Mouse (Mus musculus) T-helper 2 cell (primary cell): ENCODE results near the gene Cadm4.
"Not testable (repeated sequence)": the region's sequence is repeated elsewhere in the genome, so short reads cannot be mapped to it uniquely, and the experiment has no call there.

Experiments used
- in situ Hi-C: fragments of 300-600 bp; cut with MboI, MseI; formaldehyde crosslinking; loops from one replicate; pipeline ENCODE4 v1.15.1; 2025; ENCODE audit warnings: high pct_unique_total_duplicates

Cadm4 gene

DNA sequence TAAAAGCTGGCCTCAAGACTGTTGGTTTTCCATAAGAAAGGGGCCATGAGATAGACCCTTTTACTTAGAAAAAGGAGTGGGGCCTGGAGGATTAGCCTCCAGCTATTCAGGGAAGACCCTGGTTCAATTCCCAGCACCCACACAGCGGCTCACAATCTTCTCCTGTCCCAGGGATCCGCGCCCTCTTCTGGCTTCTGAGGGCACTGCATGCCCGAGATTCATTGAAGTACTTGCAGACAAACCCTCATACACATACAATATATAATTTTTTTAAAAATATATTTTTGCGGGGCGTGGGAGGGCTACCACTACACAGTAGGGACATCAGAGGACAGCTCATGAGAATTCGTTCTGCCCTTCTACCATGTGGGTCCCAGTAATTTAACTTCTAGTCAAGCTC, 19.1 kb downstream of the Cadm4 start:
- in situ Hi-C loops: no loop called here

DNA sequence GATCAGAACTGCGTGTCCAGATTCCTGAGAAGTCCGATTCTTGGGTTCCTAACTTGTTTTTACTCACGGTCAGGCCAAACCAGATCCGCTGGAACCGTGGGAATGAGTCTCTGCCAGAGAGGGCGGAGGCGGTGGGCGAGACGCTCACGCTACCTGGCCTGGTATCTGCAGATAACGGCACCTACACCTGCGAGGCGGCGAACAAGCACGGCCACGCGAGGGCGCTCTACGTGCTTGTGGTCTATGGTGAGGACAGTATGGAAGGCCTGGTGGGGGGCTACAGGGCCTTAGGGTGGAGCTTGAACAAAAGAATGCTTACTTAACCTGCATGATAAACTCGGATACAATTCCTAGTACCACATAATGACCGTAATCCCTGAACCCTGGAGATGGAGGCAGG, 19.7 kb downstream of the Cadm4 start:
- in situ Hi-C loops: no loop called here

DNA sequence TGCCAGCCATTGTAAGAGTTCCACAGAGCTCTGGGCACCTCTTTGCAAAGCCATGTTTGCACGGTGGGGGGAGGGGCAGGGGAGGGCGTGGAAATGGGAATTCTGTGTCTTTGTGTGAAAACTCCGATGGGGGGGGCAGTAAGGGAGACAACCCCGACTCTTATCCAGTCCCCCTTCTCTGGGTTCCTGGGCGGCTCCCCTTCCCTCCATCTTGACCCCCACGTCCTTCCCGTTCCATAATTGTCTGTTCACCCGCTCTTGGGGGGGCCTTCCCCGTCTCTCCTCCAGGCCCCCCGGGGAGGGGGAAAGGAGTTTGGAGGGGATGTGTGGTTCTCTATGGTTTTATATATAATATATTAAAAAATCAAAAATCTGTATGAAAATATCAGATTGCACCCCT, 22.2 kb downstream of the Cadm4 start:
- in situ Hi-C loops: no loop called here

- in situ Hi-C loops: no loop called here
Observed at GRCm38 (mm10) chr7:24504868-24505267, 23.0 kb downstream of the Cadm4 start.

- in situ Hi-C loops: no loop called here
Observed at GRCm38 (mm10) chr7:24505447-24506064, 23.7 kb downstream of the Cadm4 start.

DNA sequence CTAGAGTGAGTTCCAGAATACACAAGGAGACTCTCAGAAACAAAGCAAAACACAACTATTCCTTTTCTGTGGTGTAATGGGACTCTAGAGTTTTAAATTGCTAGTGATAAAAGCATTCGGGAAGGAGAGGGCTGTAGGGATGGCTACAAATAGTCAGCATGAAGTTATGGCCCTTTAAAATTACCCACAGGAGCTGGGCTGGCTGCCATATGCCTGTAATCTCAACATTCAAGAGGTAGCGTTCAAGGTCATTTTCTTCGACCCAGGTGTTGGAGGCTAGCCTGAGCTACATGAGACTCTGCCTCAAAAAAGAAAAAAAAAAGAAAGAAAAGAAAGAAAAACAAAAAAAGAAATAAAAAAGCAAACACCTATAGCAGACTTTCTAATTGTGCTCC, 24.2 kb downstream of the Cadm4 start:
- in situ Hi-C loops: no loop called here

- in situ Hi-C loops: no loop called here
Observed at GRCm38 (mm10) chr7:24506476-24506837, 24.6 kb downstream of the Cadm4 start.

DNA sequence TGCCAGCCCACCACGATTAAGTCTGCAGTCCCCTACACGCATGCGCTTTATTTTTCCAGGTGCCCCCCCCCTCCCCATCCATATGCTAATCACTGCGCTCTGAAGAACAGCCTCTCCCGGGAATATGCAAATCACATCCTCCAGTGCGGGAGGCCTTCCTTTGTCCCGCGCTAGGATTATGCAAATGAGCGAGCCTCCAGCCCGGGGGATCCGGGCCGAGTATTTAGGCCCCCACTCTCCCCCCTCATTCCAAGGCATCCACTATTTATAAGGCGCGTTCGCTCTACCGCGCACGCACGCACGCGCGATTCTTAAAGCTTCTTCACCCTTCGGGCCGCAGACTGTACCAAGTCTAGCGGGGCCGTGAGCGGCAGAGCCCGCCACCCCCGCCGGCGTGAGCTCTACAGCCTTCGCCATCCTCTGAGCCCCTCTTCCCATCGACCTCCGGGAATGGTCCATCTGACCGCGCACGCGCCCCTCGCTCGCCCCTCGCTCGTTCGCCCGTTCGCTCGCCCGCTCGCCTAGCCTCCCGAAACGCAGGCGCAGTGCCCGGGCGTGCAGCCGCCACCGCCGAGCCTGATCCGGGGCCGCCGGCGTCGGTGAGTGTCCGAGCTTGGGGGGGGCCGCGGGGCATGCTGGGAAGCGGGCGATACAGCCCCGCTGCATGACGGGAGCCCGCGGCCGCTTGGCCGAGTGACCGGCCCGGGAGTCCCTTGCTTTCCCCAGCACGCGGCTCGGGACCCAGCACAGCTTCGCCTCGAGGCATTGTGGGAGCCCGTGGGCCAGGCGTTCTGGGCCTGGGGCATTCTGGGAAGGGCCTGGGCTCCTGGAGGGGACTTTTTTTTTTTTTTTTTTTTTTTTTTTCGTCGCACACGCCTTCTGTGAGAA, 25.3 kb downstream of the Cadm4 start, which contains the start of gene Zfp428:
Zfp428 (plus strand) TSS at position 169 of the 888 bp plus-strand sequence.
- in situ Hi-C loops: no loop called here

GRCm38 (mm10) chr7:24507726-24508114, 25.9 kb downstream of the Cadm4 start:
- in situ Hi-C loops: no loop called here

DNA sequence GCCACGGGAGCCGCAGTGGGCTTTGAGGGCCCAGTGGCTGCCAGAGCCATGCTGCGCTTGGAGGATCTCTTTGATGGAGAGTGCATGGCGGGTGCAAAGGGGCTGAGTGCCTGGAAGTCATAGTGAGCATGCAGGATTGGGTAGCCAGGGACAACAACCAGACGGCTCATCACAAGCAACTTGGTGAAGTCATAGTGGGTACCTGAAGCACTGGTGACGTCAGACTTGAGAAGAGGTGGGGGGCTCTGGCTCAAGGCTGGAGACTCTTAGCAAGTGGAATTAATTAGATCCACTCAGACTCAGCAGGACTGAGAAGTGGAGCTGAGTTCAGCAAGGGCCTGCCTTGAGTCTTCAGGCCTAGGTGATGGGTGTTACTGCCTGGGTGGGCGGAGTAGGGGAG, 30.5 kb downstream of the Cadm4 start, which contains the start of gene AC161166.1:
AC161166.1 (minus strand) TSS at position 101 of the 400 bp plus-strand sequence.
- in situ Hi-C loops: no loop called here

DNA sequence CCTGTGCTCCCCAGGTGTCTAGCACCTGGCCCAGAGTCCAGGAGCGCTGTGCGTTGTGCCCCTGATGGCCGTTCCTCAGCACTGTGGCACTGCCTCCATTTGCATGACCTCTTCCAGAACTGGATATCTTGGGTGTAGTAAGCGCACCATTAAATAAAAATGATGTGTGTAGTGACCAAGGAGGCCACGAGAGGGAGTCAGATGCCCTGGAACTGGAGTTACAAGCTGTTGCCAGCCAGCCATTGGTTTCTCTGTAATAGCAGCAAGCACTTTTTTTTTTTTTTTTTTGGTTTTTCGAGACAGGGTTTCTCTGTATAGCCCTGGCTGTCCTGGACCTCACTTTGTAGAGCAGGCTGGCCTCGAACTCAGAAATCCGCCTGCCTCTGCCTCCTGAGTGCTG, 34.5 kb downstream of the Cadm4 start:
- in situ Hi-C loops: not testable (repeated sequence)

DNA sequence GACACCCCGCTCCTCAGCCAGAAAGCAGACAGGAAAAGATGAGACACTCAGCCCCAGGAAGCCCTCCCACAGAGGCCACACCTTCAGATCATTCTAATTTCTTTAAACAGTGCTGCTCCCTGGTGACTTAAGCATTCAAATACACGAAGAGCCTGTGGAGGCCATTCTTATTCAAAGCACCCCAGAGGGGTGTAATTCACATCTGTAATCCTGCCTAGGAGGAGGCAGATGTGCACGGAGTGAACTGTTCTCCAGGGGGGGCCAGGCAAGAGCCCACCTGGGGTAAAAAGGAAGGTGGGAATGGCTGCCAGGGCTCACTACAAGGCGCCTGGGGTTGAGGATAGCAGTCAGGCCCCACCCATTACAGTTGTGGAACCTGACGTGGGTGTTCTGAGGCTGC, 35.3 kb downstream of the Cadm4 start:
- in situ Hi-C loops: no loop called here

GRCm38 (mm10) chr7:24517654-24518053, 35.8 kb downstream of the Cadm4 start:
- in situ Hi-C loops: no loop called here

DNA sequence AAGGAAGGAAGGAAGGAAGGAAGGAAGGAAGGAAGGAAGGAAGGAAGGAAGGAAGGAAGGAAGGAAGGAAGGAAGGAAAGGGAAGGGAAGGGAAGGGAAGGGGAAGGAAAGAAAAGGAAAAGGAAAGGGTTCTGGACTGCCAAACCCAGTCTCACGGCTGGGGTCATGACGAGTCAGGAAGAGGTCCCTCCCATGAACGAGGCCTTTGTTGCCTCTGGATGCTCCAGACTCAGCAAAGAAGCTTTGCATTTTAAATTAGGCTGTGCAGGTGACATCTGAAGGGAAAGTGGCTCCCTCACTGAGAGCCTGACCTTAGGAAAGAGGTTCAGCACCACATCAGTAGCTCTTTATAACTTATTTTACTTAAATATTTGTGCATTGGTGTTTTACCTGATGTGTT, 37.3 kb downstream of the Cadm4 start:
- in situ Hi-C loops: no loop called here

- in situ Hi-C loops: not testable (repeated sequence)
Observed at GRCm38 (mm10) chr7:24520054-24520453, 38.2 kb downstream of the Cadm4 start.

DNA sequence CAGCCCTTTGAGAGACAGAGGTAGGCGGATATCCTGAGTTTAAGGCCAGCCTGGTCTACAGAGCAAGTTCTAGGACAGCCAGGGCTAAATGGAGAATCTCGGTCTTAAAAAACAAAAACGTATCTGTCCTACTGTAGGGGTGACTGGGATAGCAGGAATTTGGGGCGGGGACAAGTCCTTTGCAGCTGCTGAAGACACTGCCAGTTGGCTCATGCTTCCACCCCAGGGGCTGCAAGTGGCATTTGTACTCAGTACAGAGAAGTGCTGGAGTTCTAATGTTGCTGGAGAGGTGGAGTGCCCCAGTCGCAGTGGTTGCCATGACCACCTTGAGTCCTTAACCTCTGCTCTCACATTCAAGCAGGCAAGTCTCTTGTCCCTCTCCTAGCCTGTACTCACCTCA, 41.0 kb downstream of the Cadm4 start:
- in situ Hi-C loops: no loop called here

DNA sequence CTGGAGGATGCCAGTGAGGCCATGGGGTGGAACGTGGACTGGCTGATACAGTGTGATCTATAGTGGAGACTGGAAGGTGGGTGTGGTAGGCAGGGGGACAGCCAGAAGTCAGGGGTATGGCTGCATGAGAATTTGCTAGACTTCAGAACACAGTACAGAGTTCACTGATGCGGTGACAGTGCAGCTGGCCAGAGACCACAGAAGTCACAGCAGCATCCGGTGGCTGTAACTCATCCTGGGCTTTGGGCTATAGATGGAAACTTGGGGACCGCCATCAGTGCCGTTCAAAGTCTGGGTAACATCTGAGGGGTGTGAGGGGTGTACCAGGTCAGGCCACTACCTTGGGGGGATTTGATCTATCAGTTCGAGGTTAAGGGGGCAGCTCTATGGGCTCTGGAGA, 41.9 kb downstream of the Cadm4 start:
- in situ Hi-C loops: no loop called here

GRCm38 (mm10) chr7:24524978-24525377, 43.2 kb downstream of the Cadm4 start:
- in situ Hi-C loops: no loop called here

GRCm38 (mm10) chr7:24525686-24526420, 44.0 kb downstream of the Cadm4 start:
- in situ Hi-C loops: no loop called here

DNA sequence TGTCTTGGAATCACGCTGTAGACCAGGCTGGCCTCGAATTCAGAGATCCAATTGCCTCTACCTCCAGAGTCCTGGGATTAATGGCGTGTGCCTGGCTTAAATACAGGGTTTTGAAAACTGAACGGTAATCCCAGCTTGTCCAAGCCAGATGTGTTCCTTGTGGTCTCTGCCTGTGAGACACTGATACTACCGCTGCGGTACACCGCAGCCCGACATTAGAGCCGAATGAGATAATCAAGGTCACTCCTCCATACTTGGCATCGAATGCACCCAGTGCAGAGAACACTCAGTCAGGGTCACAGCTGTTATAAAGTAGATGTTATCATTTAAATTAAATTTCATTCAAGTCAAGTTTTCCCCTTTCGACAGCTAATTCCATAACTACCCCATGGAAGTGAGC, 47.0 kb downstream of the Cadm4 start:
- in situ Hi-C loops: no loop called here

DNA sequence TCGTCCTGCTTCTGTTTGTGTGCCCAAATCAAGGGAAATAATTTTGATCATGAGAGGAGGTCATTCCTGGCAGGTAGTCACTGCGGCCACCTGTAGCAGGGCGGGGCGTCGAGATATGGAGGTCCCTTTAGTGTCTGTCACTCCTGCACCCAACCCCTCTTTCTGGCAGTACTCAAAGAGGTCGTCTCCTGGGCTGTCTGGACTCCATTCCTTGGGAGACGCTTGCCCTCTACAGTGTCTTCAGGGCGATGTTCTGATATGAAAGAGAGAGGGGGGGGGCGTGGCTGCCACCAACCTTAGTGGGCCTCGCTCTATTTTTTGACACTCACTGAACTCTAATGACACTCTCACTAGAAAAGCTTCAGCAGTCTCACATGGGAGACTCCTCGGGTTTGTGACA, 47.8 kb downstream of the Cadm4 start:
- in situ Hi-C loops: no loop called here
